Mouse (Mus musculus): ENCODE measurements around the gene Pde9a. TPM values are rescaled to one million over a fixed set of nuclear protein-coding genes. Genes with fewer than 3 reads are reported as not detected.

The Pde9a gene
- total and polyA plus RNA-seq, 3 experiments = 0.56 TPM; not detected in 2

DNA sequence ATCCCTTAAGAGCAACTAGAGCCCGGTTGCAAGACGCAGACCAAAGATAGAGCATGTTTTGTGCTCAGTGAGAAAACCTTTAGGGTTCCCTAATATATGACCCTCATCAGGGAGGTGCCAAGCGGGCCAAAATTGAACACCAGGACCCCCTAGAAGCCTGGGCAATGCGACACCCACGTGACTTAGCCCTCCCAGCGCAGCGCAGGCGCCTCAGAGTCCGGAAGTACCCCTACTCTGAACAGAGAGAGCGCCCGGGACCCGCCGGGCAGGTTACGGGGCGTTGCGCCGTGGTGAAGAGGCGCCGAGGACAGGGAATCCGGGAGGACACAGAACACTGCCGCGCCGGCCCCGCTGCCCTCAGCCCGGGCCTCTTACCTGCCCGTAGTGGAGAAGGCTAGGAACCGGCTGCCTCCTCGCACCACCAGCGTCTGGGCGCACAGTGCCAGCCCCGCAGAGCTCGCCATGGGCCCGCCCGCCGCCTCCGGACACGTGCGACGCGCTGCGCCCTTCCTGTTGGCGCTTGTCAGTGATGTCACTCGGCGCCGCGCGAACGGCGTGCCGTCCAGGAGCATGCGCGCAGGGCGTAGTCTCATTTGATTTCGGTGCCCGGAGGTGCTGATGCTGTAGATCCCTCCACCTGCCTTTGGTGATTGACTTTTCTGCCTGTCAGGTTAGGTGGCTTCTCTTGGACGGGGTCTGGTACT is 125.9 kb downstream of the Pde9a start (continued):
- TF ChIP-seq ELF1 (IDR thresholded peaks at IDR 0.05; ENCODE audit: low read depth, low read length) (peak; percentile 92), POLR2AphosphoS5 (IDR thresholded peaks at IDR 0.05; ENCODE audit: borderline replicate concordance, low read depth, low read length) (no peak), SIN3A (IDR thresholded peaks at IDR 0.05; ENCODE audit: low read length) (peak; percentile 98), KAT2A (conservative IDR thresholded peaks at IDR 0.05; ENCODE audit: low read depth, low read length) (no peak; the same call in 1 of the 2 replicates), SMC3 (IDR thresholded peaks at IDR 0.05; ENCODE audit: low read depth, low read length) (no peak), JUND (IDR thresholded peaks at IDR 0.05; ENCODE audit: low read depth, low read length) (no peak), MAX (IDR thresholded peaks at IDR 0.05; ENCODE audit: low read length) (peak; percentile 98), ZKSCAN1 (IDR thresholded peaks at IDR 0.05; ENCODE audit: low read depth, low read length) (no peak), ZNF384 (IDR thresholded peaks at IDR 0.05; ENCODE audit: low read depth, low read length) (no peak), RCOR1 (IDR thresholded peaks at IDR 0.05; ENCODE audit: low read depth, low read length) (no peak), NRF1 (IDR thresholded peaks at IDR 0.05; ENCODE audit: insufficient read depth, low read depth, low read length, poor library complexity, severe bottlenecking) (peak; percentile 86), MXI1 (IDR thresholded peaks at IDR 0.05; ENCODE audit: low read depth, low read length) (peak; percentile 100), CHD2 (IDR thresholded peaks at IDR 0.05; ENCODE audit: low read length) (no peak), CHD1 (IDR thresholded peaks at IDR 0.05; ENCODE audit: low read depth, low read length) (no peak), MAZ (IDR thresholded peaks at IDR 0.05; ENCODE audit: low read depth, low read length) (no peak)

DNA sequence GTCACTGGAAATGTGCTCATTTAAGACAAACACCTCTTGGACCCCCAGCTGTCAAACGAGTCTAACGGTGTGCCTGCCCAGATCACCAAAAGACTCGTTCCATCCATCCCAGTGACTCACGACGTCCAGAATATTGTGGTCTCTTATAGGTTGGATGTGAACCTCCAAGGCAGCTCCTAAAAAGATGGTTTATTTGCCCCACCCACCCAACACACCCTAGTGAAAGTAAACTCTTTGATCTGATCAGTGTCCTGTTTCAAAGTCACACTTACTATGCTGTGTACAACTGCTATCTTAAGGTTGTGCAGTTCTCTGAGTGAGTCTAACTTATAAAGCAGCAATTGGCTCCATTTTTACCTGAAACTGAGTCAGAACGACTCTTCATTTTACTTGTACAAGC is 126.6 kb downstream of the Pde9a start:
- Histone ChIP-seq H3K79me2 (ENCODE audit: control insufficient read depth, insufficient read depth, low read length, poor library complexity) (peaks cover 28% of the 10 kb centered on the region), H3K4me3 (ENCODE audit: control insufficient read depth in 1 of 2, insufficient read depth in 1 of 2, low read depth in 2 of 2, low read length in 2 of 2) (peak overlapping the region; percentile 58 to 82), H3K36me3 (ENCODE audit: control insufficient read depth in 1 of 2, insufficient read depth in 2 of 2, low read length in 2 of 2) (peaks cover 4 to 14% of the 10 kb centered on the region in 2 experiments; a peak in 3 of 4 replicates), H3K9ac (ENCODE audit: control insufficient read depth, low read depth, low read length, poor library complexity, severe bottlenecking) (peak overlapping the region; percentile 74), H3K9me3 (replicated peaks; ENCODE audit: insufficient read depth, low read length) (no peaks in the 10 kb centered on the region), H3K27me3 (ENCODE audit: control insufficient read depth in 1 of 2, insufficient read depth in 2 of 2, low read length in 2 of 2) (no peaks in the 10 kb centered on the region), H3K27ac (ENCODE audit: control insufficient read depth, low read depth, low read length) (peak overlapping the region; percentile 25; the same call in 1 of the 2 replicates), H3K4me1 (ENCODE audit: control insufficient read depth in 1 of 2, insufficient read depth in 2 of 2, low read length in 2 of 2) (peaks cover 0 to 12% of the 10 kb centered on the region in 2 experiments; a peak in 2 of 4 replicates)
- DNase-seq (ENCODE audit: low read depth, low spot score) = no peak
- no peak for TF ChIP-seq SMC3 (IDR thresholded peaks at IDR 0.05; ENCODE audit: low read depth, low read length)
- 0 out of 2 replicates have a peak, but pooled peaks have one; percentile 50 for TF ChIP-seq CHD1 (IDR thresholded peaks at IDR 0.05; ENCODE audit: low read depth, low read length)

DNA sequence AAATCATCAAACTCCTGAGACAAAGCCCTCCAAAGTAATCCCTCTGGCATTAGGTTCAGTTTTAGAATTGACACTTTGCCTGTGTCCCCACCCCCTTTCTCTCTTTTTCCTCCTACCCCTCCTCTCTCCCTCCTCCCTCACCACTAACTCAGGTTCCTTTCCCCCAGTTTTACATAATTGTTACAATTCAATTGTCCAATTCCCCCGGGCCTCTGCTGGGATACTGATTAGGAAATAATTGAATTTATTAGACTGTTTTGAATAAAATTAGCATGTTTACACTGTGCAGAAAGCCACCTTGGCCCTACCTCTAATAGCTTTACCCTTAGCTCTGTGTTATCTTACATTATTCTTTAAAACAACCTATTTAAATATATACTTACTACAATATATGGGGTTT is 128.7 kb downstream of the Pde9a start:
- Histone ChIP-seq H3K27ac (ENCODE audit: control insufficient read depth, low read depth, low read length) (no peak overlapping the region), H3K36me3 (ENCODE audit: control insufficient read depth in 1 of 2, insufficient read depth in 2 of 2, low read length in 2 of 2) (peaks cover 0 to 14% of the 10 kb centered on the region in 2 experiments; a peak in 3 of 4 replicates), H3K27me3 (ENCODE audit: control insufficient read depth in 1 of 2, insufficient read depth in 2 of 2, low read length in 2 of 2) (no peaks in the 10 kb centered on the region), H3K79me2 (ENCODE audit: control insufficient read depth, insufficient read depth, low read length, poor library complexity) (peaks cover 20% of the 10 kb centered on the region), H3K9me3 (replicated peaks; ENCODE audit: insufficient read depth, low read length) (no peaks in the 10 kb centered on the region), H3K4me1 (ENCODE audit: control insufficient read depth in 1 of 2, insufficient read depth in 2 of 2, low read length in 2 of 2) (peaks cover 0 to 12% of the 10 kb centered on the region in 2 experiments; a peak in 2 of 4 replicates), H3K4me3 (ENCODE audit: control insufficient read depth in 1 of 2, insufficient read depth in 1 of 2, low read depth in 2 of 2, low read length in 2 of 2) (no peak overlapping the region), H3K9ac (ENCODE audit: control insufficient read depth, low read depth, low read length, poor library complexity, severe bottlenecking) (no peak overlapping the region)
- DNase-seq (ENCODE audit: low read depth, low spot score) = no peak
- no peak for TF ChIP-seq ELF1 (IDR thresholded peaks at IDR 0.05; ENCODE audit: low read depth, low read length)
